Mouse (Mus musculus): ENCODE data around the gene Hmces.

DNA sequence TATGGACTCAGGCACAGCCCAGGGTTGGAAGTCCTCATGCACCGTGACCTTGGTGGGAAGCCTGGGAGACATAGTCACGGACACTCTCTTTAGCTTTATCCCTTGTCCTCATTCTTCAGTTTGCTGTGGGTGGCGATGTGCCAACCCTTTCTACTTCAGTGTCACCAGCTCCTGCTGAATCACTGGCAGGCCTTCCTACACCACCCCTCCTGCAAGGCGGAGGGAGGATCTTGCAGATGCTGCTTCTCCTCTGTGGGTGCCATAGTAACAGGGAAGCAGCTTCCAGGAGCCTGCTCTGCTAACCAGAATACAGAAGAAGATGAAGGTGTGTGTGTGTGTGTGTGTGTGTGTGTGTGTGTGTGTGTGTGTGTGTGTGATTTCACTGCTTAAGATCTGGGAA is 30.9 kb upstream of the Hmces start:
- TF ChIP-seq MAX (IDR thresholded peaks at IDR 0.05; ENCODE audit: low read depth) (no peak), POLR2A (IDR thresholded peaks at IDR 0.05; ENCODE audit: insufficient read length, low read depth) (no peak), SRF (IDR thresholded peaks at IDR 0.05; ENCODE audit: control insufficient read depth, insufficient read length, low read depth) (no peak), POLR2AphosphoS2 (IDR thresholded peaks at IDR 0.05; ENCODE audit: insufficient read length, low read depth) (no peak), TCF3 (IDR thresholded peaks at IDR 0.05; ENCODE audit: insufficient read length, low read depth) (no peak), MYOG (IDR thresholded peaks at IDR 0.05; ENCODE audit: control insufficient read depth in 1 of 3, insufficient read depth in 1 of 3, insufficient read length in 2 of 3, low read depth in 2 of 3) (no peak)
